Mouse (Mus musculus) gastrocnemius, adult 8-10 months (tissue): ENCODE measurements around the gene Dmtf1. TPM values are rescaled to one million over a fixed set of nuclear protein-coding genes. Genes with fewer than 3 reads are reported as not detected.
A peak's percentile ranks its signal among the peaks of the same experiment; 100 is the strongest.
"Not testable (repeated sequence)": the region's sequence is repeated elsewhere in the genome, so short reads cannot be mapped to it uniquely, and the experiment has no call there.

ENCODE experiments used
- DNase-seq, 2 experiments: peaks; one replicate each; pipeline ENCODE4 v3.0.0; 2022; ENCODE audit warnings: low spot score in 2 of 2
- total RNA-seq, 4 experiments: library from RNA; stranded (reverse); gene quantifications; 2 replicates each; pipeline ENCODE4 v1.2.4; 2022

Gene Dmtf1
- 1 to 10 TPM; 6.1 to 8.6 (median 6.8) TPM for total RNA-seq

DNA sequence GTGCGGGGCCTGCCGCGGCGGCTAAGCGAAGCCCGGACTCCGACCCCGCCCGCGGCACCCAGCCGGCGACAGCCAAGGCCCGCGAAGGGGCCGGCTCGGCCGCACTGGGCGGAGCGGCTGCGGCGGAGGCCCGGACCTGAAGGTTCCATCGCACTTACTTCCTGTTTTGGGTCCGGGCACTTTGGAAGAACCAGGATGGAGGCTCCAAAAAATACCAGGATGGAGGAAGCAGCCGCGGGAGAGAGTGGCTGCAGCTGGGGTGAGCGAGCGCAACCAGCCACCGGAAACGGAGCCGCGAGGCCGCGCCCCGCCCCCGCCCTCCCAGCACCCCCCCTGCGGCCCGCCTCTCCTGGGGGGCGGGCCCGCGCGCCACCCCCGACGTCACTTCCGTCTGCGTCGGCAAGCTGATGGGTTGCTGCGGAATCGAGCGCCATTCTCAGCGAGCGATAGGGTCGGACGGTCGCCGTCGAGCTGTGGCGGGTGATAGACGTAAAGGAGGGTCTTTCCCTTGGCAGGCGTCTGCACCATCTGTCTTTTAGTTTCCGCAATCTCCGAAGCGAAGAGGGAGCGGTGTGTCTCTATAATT, at the start of gene Dmtf1:
Dmtf1 (minus strand) TSS at position 321 of the 586 bp plus-strand sequence.
- DNase-seq: peak; percentile 57 to 76

DNA sequence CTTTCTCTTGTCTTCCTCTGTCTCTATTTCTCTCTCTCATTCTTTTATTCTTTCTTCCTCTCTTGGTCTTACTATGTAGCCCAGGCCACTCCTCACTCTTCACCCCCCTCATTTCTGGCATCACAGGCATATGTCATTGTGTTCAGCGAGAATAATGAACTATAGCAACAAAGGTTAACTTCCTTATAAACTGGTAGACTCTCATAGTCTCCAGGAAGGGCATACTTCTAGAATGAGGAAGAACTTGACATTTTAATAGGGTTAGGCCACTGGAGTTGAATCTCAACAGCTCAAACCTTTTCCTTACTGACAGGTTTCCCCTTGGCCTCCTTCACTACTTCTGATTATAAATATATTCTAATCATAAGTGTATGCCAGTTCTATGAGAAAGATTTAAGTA, 24.9 kb upstream of the Dmtf1 start:
- no peak for DNase-seq

DNA sequence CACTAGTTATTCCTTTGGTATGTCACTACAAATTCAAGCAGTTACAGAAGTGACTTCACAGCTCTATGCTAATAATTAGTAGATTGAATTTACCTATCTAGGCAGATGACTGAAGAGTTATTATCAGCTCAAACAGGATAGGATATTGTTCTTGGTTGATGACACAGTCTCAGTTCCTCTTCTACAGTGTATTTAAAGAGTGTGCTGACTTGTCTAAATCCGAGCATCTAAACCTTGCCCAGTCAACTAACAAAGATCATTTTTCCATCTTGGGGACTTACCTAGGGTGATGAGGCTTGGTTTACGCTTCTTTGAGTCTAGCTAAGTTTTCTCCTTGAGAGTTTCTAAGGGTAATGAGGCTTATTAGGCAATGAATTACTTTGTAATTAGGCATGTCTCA, 11.7 kb upstream of the Dmtf1 start:
- DNase-seq: no peak

DNA sequence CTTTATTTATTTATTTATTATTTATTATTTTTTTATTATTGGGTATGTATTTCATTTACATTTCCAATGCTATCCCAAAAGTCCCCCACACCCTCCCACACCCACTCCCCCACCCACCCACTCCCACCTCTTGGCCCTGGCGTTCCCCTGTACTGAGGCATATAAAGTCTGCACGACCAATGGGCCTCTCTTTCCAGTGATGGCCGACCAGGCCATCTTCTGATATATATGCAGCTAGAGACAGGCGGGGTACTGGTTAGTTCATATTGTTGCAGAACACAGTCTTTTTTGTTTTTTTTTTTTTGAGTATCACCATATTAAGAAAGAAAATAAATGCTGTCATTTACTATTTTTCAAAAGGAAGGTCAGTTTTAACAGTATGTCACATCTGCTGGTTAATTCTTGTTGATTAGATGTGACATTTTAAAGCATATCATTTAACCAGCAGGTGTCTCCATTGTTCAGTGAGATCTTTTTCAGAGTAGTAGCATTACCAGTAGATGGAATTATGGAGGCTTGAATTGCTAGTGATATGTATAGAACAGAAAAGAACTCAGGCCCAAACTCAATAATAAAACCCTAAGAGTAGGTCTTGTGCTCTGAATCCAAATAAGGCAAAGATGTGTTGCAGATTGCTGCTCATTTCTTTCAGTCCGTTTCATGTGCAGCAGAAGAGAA, 7.9 kb upstream of the Dmtf1 start:
- not testable (repeated sequence) for DNase-seq

DNA sequence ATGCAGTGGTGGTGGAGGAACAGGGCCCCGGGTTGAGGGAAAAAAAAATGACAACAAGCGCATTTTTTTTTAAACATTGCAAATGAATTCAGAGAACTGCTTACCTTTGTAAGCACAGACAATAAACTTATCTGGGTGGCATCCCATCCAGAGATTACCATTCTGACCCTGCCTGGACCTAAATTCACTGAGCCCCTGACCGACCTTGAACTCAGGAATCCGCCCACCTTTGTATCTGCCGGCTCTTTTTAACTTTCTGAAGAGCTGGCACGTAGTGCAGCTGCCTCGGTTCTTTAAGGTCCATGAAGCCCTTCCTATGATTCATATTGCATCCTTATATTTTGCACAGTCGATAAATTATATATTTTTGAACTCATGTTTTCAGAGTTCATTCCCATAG, 4.8 kb upstream of the Dmtf1 start:
- DNase-seq: no peak

DNA sequence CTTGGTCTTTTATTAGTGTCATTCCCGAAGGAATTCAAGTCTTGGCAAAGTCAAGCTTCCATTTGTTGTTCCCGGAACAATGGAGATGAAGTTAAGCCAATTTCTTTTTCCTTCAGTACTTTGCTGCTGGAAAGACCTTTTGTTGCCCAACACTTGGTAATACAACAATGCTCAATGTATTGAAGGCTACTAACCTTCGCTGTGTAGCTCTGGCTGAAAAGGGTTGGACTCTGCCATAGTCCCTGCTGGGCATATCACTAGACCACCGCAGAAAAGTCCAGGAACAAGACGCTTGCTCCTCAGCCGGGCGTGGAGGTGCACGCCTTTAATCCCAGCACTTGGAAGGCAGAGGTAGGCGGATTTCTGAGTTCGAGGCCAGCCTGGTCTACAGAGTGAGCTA, 3.6 kb upstream of the Dmtf1 start:
- not testable (repeated sequence) for DNase-seq

DNA sequence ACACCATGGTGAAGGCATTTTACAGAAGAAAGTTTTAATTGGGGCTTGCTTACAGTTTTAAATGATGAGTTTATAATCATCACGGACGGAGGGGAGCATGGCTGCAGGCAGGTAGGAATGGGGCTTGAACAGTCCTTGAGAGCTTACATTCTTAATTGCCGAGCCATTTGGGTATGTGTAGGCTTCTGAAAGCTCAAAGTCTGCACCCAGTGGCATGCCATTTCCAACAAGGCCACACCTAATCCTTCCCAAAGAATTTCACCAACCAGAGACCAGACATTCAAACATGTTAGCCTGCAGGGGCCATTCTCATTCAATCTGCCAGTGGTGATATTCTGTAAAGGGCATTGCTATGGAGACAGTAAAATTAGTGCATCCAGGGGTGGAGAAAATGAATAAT, 1.8 kb upstream of the Dmtf1 start:
- DNase-seq: no peak

DNA sequence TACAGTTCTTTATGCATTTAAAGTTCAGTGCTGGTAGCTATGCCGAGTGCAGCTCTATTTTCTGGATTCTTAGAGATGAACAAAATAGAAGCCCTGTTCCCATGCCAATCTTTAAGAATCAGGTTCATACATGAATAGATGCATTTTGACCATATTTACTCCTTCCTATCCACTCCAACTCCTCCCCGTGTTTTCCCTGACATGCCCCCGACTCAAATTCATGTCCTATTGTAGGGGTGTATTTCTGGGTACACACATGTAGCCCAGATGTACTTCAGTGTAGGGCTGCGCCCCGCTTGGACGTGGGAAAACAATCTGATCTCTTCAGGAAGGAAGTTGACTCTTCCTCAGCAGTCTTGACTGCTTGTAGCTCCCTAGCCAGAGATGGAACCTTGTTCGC, 512 bp upstream of the Dmtf1 start:
- DNase-seq: no peak

DNA sequence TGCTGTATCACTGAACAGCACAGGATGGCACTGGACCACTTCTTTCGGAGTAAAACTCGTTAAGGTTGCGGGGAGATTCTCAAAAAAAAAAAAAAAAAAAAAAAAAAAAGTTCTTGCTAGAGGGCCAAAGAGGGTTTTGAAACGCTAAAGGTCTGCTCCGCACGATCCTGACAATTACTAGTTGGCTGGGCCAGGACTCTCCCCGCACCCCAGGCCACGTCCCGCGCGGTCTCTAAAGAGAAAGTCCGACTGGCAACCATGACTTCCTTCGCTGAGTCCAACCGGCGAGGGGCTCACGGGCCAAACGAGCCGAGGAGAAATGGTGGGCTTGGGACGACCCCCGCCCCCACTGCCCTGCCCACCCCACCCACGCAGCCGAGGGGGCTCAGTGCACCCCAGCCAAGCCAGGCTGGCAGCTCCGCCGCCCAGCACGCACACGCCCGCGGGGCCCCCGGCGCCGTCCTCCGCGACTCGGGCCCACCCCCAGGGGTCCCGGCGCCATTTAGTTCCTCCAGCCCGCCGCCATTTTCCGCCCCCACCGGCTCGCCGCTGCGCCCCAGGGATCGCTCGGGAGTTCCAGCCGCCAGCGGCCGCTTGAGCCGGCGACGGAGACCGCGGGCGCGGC, 633 bp downstream of the Dmtf1 start:
- peak in 1 of 2 experiments; percentile 8 for DNase-seq

DNA sequence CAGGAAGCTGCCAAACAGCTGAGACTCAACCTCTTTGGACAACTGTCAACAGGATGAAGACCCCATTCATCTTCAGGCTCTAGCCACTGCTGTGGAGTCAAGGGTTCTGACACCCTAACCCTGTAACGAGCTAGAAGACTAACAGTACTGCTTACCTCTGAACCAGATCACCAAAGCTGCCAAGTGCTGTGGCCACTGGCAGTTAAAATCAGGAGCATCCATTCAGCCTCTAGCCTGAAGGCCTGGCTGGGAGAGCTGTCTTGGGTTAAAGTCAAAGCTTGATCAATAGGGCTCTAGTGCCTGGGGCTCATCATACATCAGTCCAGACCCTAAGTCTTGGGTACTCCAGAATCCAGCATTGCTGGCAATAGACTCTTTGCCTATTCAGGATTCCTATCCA, 4.2 kb downstream of the Dmtf1 start:
- DNase-seq: no peak

DNA sequence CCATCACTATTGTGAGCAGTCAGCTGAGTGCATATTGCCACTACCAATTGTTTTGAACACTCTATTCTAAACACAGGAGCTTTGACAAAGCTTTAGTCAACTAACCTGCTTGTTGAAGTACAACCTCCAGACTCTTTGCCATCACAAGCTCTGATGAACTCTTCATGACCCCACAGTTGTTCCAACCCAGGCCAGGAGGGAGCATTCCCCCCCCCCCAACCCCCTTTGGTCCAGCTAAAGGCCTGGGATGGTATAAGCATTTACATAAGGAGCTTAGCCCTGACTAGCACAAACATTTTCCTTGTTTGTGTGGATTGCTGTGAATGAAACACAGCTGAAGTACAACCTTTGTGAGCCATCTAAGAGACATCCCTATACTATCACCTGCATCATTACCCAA, 4.8 kb downstream of the Dmtf1 start:
- no peak for DNase-seq

DNA sequence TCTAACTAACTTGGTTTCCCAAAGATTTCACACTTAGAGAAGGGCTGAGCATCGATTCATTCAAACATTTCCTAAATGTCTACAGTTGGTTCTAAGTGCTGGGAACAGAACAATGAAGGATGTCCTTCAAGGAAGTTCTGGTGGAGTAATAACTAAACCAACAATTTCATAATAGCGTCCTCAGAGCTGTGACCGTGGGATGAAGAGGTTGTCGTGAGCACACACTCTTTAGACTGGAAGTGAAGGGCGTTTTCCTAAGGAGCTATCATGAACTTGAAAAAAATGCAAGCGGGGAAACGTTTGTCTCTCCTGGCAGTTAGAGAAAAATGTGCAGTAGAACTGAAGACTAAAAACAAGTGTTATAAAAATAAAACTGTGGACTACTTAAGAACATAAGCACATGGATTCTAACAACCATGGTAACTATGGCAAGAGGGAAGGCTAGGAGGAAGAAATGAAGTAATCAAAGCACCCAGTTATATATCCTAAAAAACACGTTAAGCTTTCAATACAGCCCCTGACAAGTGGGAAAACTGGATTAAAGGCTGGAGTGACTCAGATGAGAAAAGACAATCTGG, 12.2 kb downstream of the Dmtf1 start:
- no peak for DNase-seq

DNA sequence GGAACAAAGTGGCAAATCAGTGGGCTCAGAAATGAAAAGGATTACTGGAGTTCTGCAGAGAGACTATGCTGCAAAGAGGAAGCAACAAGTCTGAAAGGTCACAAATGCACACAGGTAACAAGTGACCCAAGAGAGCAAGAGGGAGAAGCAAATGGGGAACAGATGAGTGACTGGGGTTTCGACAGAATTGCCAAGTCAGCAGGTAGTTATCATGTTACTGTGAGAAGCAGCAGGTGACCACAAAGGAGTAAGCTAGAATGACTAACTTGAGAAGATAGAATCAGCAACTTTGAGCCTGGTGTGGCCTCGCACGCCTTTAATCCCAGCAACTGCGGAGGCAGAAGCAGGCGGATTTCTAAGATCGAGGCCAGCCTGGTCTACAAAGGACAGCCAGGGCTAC, 19.2 kb downstream of the Dmtf1 start:
- no peak for DNase-seq

DNA sequence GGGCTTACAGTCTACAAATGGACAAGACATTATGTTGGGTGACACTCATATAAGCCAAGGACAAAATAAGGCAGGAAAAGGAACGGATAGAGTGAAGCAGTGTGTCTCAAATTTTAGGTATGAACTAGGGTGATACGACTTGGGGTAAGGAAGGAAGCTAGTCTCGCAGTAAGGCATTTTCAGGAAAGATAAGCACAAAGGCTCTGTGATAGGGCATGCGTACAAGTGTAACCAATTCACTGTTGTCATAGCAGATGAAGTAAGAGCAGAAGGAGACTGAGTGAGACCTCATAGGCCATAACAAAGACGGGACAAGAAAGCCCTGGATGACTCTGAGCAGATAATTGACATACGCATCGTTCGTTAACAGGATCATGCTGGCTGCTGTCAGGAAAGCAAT, 20.9 kb downstream of the Dmtf1 start:
- DNase-seq: no peak

DNA sequence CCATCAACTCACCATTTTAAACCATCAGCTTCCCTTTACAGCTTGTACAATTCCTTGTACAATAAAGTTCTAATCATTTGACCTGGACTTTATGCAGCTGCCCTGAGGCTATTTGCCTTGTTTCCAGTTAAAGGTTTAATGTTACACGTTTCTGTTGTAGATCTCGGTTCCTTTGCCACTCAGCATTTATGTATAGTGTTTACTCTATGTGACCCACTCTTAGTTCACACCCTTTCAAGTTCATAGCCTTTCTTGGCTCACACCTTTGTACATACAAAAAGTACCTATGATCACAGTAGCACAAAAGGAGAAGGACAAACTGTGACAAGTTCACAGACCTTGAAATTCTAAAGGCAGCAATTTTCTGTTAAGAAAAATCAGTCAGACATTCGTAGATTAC, 26.0 kb downstream of the Dmtf1 start:
- no peak for DNase-seq

DNA sequence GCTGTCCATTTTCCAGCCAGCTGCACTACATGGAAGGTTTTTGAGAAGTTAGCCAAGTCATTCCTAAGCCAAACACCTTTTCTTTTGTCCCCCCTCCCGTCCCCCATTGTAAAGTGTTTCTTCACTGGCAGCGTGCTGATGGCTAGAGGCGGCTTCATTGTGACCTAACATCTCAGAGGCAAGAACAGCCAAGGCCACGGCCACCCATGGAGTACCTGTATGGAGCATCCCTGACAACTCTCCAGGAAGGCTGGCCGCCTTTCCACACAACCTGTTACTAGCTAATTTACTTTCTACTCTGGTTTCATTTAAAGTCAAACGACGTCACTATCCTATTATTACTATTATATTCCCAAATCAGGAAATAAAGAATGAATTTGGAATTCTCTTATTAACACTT, 29.8 kb downstream of the Dmtf1 start:
- no peak for DNase-seq

DNA sequence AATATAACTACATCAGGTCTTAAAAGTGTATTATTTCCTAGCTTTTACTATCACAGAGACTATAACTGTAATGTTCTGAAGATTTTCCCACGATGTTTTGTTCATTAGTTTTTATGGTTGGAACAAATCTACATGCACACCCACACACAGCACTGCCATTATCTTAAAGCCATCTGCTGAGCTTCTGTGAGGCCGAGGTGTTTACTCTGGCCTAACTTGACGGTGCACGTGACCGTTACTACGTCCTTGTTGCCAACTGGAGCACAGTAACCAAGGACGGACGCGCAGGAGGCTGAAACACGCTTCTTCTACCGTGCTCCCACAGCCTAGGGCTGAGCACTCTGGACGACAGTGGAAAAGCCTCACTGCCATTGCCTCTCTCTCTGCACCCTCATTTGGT, 33.0 kb downstream of the Dmtf1 start:
- DNase-seq: no peak

DNA sequence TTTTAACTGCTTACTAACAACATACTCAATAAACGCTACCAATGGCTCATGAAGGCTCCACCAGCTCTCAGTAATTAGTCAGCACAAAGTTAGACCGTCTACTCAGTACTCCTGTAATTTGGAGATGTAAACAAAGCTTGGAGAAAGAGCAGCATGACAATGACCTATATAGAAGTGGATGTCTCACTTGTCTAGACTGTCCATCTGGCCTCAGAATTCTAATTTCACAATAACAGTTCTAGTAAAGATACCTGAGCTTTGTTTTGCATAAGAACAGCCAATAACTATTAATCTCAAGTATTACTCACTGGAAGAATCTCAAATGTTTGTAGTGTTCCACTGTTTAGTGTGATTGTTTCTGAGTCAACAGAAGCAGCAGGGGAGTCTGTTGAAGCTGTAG, 37.4 kb downstream of the Dmtf1 start:
- no peak for DNase-seq

DNA sequence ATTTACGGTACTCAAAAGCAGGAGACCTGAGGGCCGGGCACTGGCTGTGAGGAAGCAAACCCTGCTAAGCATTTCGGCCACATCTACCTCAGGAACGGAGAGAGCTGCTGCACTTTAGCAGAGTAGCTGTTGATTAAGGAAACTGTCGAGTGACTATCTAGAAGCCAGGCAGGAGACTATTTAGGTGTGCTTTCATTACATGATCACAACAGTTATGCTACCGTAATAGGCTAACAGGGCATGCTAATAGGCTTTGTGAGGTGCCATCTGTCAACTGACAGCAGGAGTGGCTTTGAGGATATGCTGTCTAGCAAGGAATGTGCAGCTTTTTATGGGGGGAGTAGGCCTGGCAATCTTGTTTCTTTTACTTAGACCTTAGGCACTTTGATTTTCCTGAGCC, 47.4 kb downstream of the Dmtf1 start:
- no peak for DNase-seq

DNA sequence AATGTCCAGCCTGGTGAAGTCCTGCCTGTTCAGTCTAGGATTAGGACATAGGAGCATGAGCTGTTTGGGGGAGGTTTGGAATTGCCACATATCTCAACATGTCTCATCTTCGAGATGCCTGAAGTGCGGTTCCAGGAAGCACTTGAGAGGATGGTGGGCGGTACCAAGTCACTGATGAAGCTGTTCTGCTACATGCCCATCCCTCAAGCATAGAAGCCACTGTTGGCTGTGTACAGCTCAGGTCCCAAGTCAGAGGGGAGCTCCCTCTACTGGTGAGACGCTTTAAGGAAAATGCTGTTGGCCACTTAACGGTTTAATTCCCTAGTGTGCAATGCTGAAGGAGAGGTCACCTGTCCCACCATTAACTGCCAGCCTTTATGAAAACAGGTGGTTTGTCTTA, 49.8 kb downstream of the Dmtf1 start:
- DNase-seq: peak in 1 of 2 experiments; percentile 13

DNA sequence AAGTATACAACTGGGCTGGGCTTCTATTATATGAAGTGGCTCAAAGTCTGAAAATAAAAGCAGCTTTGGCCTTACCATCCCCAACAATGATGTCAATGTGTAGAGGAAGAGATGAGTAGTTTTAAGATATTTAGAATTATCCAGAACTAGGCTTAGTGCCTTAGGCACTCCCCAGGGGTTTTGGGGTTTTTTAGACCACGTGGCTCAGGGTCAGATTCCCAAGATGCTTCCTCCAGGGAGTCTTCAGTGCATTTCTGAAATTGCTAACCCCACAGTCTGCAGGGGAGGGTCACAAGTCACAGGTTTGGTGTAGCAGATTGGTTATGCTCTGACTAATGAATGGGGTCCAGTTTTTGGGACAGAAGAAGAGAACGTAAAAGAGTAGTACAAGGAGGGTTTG, 50.3 kb downstream of the Dmtf1 start:
- DNase-seq: no peak

DNA sequence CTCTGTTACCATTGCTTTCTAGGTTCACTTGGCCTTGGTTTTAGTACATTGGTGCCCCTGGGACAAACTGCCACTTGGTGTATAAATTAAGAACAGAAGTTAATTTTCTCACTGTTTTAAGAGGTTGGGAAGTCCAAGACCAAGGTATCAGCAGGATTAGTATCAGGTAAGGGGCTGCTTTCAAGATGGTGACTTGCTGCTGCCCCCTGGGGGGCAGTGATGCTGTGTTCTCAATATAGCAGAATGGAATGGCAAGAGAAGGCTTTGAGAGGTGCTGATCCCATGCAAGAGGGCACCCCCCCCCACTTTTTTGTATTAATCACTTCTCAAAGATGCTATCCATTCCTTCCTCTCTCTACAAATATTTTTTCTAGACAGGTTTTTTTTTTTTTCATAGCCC, 52.0 kb downstream of the Dmtf1 start:
- no peak for DNase-seq

DNA sequence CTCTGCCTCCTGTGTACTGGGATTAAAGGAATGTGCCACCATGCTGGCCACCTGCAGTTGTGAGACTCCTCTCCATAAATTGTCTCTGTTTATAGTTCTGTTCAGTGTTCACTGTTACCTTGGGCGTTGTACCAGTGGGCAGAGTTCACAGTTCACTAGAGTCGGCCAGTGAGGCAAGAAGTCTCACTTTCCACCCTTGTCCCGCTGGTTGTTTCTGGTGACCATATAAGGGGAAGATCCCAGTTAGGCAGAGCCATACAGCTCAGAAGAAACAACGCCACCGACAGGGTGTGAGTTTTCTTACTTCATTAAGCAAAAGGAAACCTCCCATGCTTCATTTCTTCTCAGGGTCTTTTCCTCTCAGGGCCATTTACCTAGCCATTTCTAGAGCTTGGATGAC, 53.1 kb downstream of the Dmtf1 start:
- no peak for DNase-seq
